In genomic region chr7:30604944-30605343, GRCm38 (mm10) we compare ENCODE assay signal across 23 mouse cellular contexts. TPM values are rescaled to one million over a fixed set of nuclear protein-coding genes. Genes with fewer than 3 reads are reported as not detected.
"Had no signal": no experiment of that assay in that cellular context is flagged by ENCODE, and none has a peak within 500 bp of the region (broad histone marks: within the 10 kb centered on the region; RNA-seq: fewer than 3 reads in every experiment).

No protein-coding gene starts in this region.

- H3K4me2 ChIP-seq: lung, embryonic 14.5 days; midbrain, embryonic 12.5 days; neural tube, embryonic 13.5 days; neural tube, embryonic 15.5 days had no signal

- H3K27ac ChIP-seq: midbrain, embryonic 10.5 days; midbrain, embryonic 12.5 days; neural tube, embryonic 13.5 days; neural tube, embryonic 15.5 days had no signal

- H3K27me3 ChIP-seq: midbrain, embryonic 12.5 days; neural tube, embryonic 13.5 days; neural tube, embryonic 15.5 days had no signal

- DNase-seq: lung, embryonic 14.5 days; lung, postnatal 10 days; lung, postnatal 4 days; midbrain, embryonic 14.5 days; retina, postnatal 1 day; right cerebral cortex, adult 18-20 months; right cerebral cortex, postnatal 25 days; right cerebral cortex, postnatal 4 days; spleen, adult 18-20 months; thymus, adult 18-20 months; thymus, postnatal 25 days; thymus, postnatal 4 days had no signal

- H3K9ac ChIP-seq: lung, embryonic 14.5 days; midbrain, embryonic 12.5 days; neural tube, embryonic 13.5 days; neural tube, embryonic 15.5 days had no signal

- ATAC-seq: midbrain, embryonic 16.5 days had no signal

- H3K36me3 ChIP-seq: midbrain, embryonic 10.5 days; midbrain, embryonic 12.5 days; neural tube, embryonic 13.5 days; neural tube, embryonic 15.5 days had no signal

- H3K9me3 ChIP-seq: midbrain, embryonic 10.5 days; midbrain, embryonic 12.5 days; neural tube, embryonic 13.5 days; neural tube, embryonic 15.5 days had no signal

- H3K4me3 ChIP-seq: midbrain, embryonic 10.5 days; midbrain, embryonic 12.5 days; myocyte; neural tube, embryonic 13.5 days; neural tube, embryonic 15.5 days had no signal

RNA-seq across cellular contexts. Expression of gene Zbtb32, which starts 6.2 kb away (rescaled TPM):
- total RNA-seq: megakaryocyte-erythroid progenitor cell, adult 5-6 weeks had no signal
- polyA plus RNA-seq: neural tube, embryonic 11.5 days had no signal

RNA-seq across cellular contexts. Expression of gene Etv2, which starts 30.7 kb away (rescaled TPM):
- total RNA-seq: megakaryocyte-erythroid progenitor cell, adult 5-6 weeks had no signal
- polyA plus RNA-seq: lung, embryonic 14.5 days; lung, embryonic 16.5 days; midbrain, embryonic 10.5 days; midbrain, embryonic 12.5 days; midbrain, embryonic 14.5 days; midbrain, embryonic 16.5 days; myocyte; neural tube, embryonic 11.5 days; neural tube, embryonic 13.5 days; neural tube, embryonic 15.5 days; stomach, embryonic 14.5 days; urinary bladder, adult 2 months had no signal
